Mouse (Mus musculus): ENCODE measurements around the gene Cacna1e. TPM values are rescaled to one million over a fixed set of nuclear protein-coding genes. Genes with fewer than 3 reads are reported as not detected.

Gene Cacna1e
- 0.12 and 0.47 TPM in 2 replicates for polyA plus RNA-seq (2014; fragmentation: Nextera tagmentation; extraction: Ambion mirVana)

GRCm38 (mm10) chr1:154884275-154885206, at the start of gene Cacna1e:
Gene Cacna1e, minus strand, starts transcription at chr1:154884501.
- WGBS, result 11% methylated on average over 31 of the region's 31 CpGs
- Histone ChIP-seq H3K27ac (ENCODE audit: low read depth, low read length) (no peak within 1 kb of the TSS), H3K27me3 (replicated peaks; ENCODE audit: control insufficient read depth, insufficient read depth, low read length) (peaks cover 26% of the 10 kb centered on the region), H3K9ac (ENCODE audit: low read depth, low read length) (no peak within 1 kb of the TSS), H3K4me1 (replicated peaks; ENCODE audit: control insufficient read depth, insufficient read depth, low read length) (no peaks in the 10 kb centered on the region), H3K36me3 (ENCODE audit: control insufficient read depth, insufficient read depth, low read length) (no peaks in the 10 kb centered on the region), H3K9me3 (ENCODE audit: control insufficient read depth, low read length) (no peaks in the 10 kb centered on the region), H3K4me3 (ENCODE audit: low read depth, low read length) (peak within 1 kb of the TSS; percentile 44), H3K4me2 (peak within 1 kb of the TSS; percentile 64)
- ATAC-seq (replicated peaks; ENCODE audit: low FRiP score) (no peak), DNase-seq (ENCODE audit: low spot score) (peak; percentile 31)

GRCm38 (mm10) chr1:154918406-154918805, 34.1 kb upstream of the Cacna1e start:
- Histone ChIP-seq H3K9ac (ENCODE audit: low read depth, low read length) (no peak overlapping the region), H3K9me3 (ENCODE audit: control insufficient read depth, low read length) (no peaks in the 10 kb centered on the region), H3K4me3 (ENCODE audit: low read depth, low read length) (no peak overlapping the region), H3K4me1 (replicated peaks; ENCODE audit: control insufficient read depth, insufficient read depth, low read length) (no peaks in the 10 kb centered on the region), H3K27me3 (replicated peaks; ENCODE audit: control insufficient read depth, insufficient read depth, low read length) (no peaks in the 10 kb centered on the region), H3K4me2 (no peak overlapping the region), H3K27ac (ENCODE audit: low read depth, low read length) (no peak overlapping the region), H3K36me3 (ENCODE audit: control insufficient read depth, insufficient read depth, low read length) (no peaks in the 10 kb centered on the region)
- ATAC-seq (replicated peaks; ENCODE audit: low FRiP score) (no peak), DNase-seq (ENCODE audit: low spot score) (no peak)
- 68% methylated on average over 2 of the region's 2 CpGs for WGBS

GRCm38 (mm10) chr1:154917438-154917837, 33.1 kb upstream of the Cacna1e start:
- 73% methylated on average over 6 of the region's 6 CpGs for WGBS
- Histone ChIP-seq H3K4me3 (ENCODE audit: low read depth, low read length) (no peak overlapping the region), H3K4me1 (replicated peaks; ENCODE audit: control insufficient read depth, insufficient read depth, low read length) (no peaks in the 10 kb centered on the region), H3K9me3 (ENCODE audit: control insufficient read depth, low read length) (no peaks in the 10 kb centered on the region), H3K9ac (ENCODE audit: low read depth, low read length) (no peak overlapping the region), H3K4me2 (no peak overlapping the region), H3K36me3 (ENCODE audit: control insufficient read depth, insufficient read depth, low read length) (no peaks in the 10 kb centered on the region), H3K27me3 (replicated peaks; ENCODE audit: control insufficient read depth, insufficient read depth, low read length) (no peaks in the 10 kb centered on the region), H3K27ac (ENCODE audit: low read depth, low read length) (no peak overlapping the region)
- DNase-seq (ENCODE audit: low spot score) (no peak), ATAC-seq (replicated peaks; ENCODE audit: low FRiP score) (no peak)

- Histone ChIP-seq H3K36me3 (ENCODE audit: control insufficient read depth, insufficient read depth, low read length) (no peaks in the 10 kb centered on the region), H3K4me1 (replicated peaks; ENCODE audit: control insufficient read depth, insufficient read depth, low read length) (no peaks in the 10 kb centered on the region), H3K27me3 (replicated peaks; ENCODE audit: control insufficient read depth, insufficient read depth, low read length) (no peaks in the 10 kb centered on the region), H3K9ac (ENCODE audit: low read depth, low read length) (no peak overlapping the region), H3K4me3 (ENCODE audit: low read depth, low read length) (no peak overlapping the region), H3K27ac (ENCODE audit: low read depth, low read length) (no peak overlapping the region), H3K9me3 (ENCODE audit: control insufficient read depth, low read length) (no peaks in the 10 kb centered on the region), H3K4me2 (no peak overlapping the region)
- 59% methylated on average over 2 of the region's 2 CpGs for WGBS
- DNase-seq (ENCODE audit: low spot score) (no peak), ATAC-seq (replicated peaks; ENCODE audit: low FRiP score) (no peak)
Observed at GRCm38 (mm10) chr1:154909554-154909953, 25.3 kb upstream of the Cacna1e start.

GRCm38 (mm10) chr1:154897390-154897789, 13.1 kb upstream of the Cacna1e start:
- Histone ChIP-seq H3K9me3 (ENCODE audit: control insufficient read depth, low read length) (no peaks in the 10 kb centered on the region), H3K9ac (ENCODE audit: low read depth, low read length) (no peak overlapping the region), H3K36me3 (ENCODE audit: control insufficient read depth, insufficient read depth, low read length) (no peaks in the 10 kb centered on the region), H3K27me3 (replicated peaks; ENCODE audit: control insufficient read depth, insufficient read depth, low read length) (no peaks in the 10 kb centered on the region), H3K4me2 (no peak overlapping the region), H3K27ac (ENCODE audit: low read depth, low read length) (no peak overlapping the region), H3K4me3 (ENCODE audit: low read depth, low read length) (no peak overlapping the region), H3K4me1 (replicated peaks; ENCODE audit: control insufficient read depth, insufficient read depth, low read length) (no peaks in the 10 kb centered on the region)
- WGBS, result 79% methylated on average over 2 of the region's 2 CpGs
- no peak for ATAC-seq (replicated peaks; ENCODE audit: low FRiP score)
- no peak for DNase-seq (ENCODE audit: low spot score)

- Histone ChIP-seq H3K27me3 (replicated peaks; ENCODE audit: control insufficient read depth, insufficient read depth, low read length) (peaks cover 3% of the 10 kb centered on the region), H3K4me1 (replicated peaks; ENCODE audit: control insufficient read depth, insufficient read depth, low read length) (no peaks in the 10 kb centered on the region), H3K9ac (ENCODE audit: low read depth, low read length) (no peak overlapping the region), H3K4me3 (ENCODE audit: low read depth, low read length) (no peak overlapping the region), H3K9me3 (ENCODE audit: control insufficient read depth, low read length) (no peaks in the 10 kb centered on the region), H3K36me3 (ENCODE audit: control insufficient read depth, insufficient read depth, low read length) (no peaks in the 10 kb centered on the region), H3K27ac (ENCODE audit: low read depth, low read length) (no peak overlapping the region), H3K4me2 (no peak overlapping the region)
- ATAC-seq (replicated peaks; ENCODE audit: low FRiP score), result no peak
- no peak for DNase-seq (ENCODE audit: low spot score)
- 75% methylated on average over 5 of the region's 5 CpGs for WGBS
Observed at GRCm38 (mm10) chr1:154890244-154890643, 5.9 kb upstream of the Cacna1e start.

- ATAC-seq (replicated peaks; ENCODE audit: low FRiP score) (no peak), DNase-seq (ENCODE audit: low spot score) (no peak)
- Histone ChIP-seq H3K4me1 (replicated peaks; ENCODE audit: control insufficient read depth, insufficient read depth, low read length) (no peaks in the 10 kb centered on the region), H3K4me3 (ENCODE audit: low read depth, low read length) (no peak overlapping the region), H3K27me3 (replicated peaks; ENCODE audit: control insufficient read depth, insufficient read depth, low read length) (peaks cover 18% of the 10 kb centered on the region), H3K9ac (ENCODE audit: low read depth, low read length) (no peak overlapping the region), H3K27ac (ENCODE audit: low read depth, low read length) (no peak overlapping the region), H3K4me2 (no peak overlapping the region), H3K9me3 (ENCODE audit: control insufficient read depth, low read length) (no peaks in the 10 kb centered on the region), H3K36me3 (ENCODE audit: control insufficient read depth, insufficient read depth, low read length) (no peaks in the 10 kb centered on the region)
- 80% methylated on average over 5 of the region's 5 CpGs for WGBS
Observed at GRCm38 (mm10) chr1:154888495-154888894, 4.2 kb upstream of the Cacna1e start.

GRCm38 (mm10) chr1:154888018-154888417, 3.7 kb upstream of the Cacna1e start:
- H3K4me3 ChIP-seq (ENCODE audit: low read depth, low read length), result no peak overlapping the region
- no peak overlapping the region for H3K9ac ChIP-seq (ENCODE audit: low read depth, low read length)
- no peaks in the 10 kb centered on the region for H3K36me3 ChIP-seq (ENCODE audit: control insufficient read depth, insufficient read depth, low read length)
- H3K27ac ChIP-seq (ENCODE audit: low read depth, low read length), result no peak overlapping the region
- no peaks in the 10 kb centered on the region for H3K9me3 ChIP-seq (ENCODE audit: control insufficient read depth, low read length)
- DNase-seq (ENCODE audit: low spot score), result no peak
- H3K4me1 ChIP-seq (replicated peaks; ENCODE audit: control insufficient read depth, insufficient read depth, low read length), result no peaks in the 10 kb centered on the region
- H3K27me3 ChIP-seq (replicated peaks; ENCODE audit: control insufficient read depth, insufficient read depth, low read length), result peaks cover 23% of the 10 kb centered on the region
- WGBS, result 68% methylated on average over 5 of the region's 5 CpGs
- H3K4me2 ChIP-seq, result no peak overlapping the region
- ATAC-seq (replicated peaks; ENCODE audit: low FRiP score), result no peak

DNA sequence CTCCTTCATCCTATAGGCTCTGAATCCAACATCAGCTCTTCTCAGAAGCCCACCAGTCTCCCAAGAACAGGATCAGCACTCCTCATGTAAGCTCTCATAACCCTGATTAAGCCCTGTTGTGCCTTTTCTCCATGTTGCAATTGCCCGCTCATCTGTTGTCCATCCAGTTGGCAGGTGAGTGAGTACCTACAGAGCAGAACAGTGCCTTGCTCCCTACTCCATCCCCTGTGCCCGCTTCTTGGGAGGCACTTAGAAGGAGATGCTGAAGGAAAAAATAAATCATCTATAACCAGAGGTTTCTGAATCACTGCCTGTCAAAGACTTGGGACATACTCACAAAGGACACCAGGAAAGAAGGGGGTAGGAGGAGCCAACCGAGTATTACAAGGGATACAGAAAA, 3.2 kb upstream of the Cacna1e start:
- no peaks in the 10 kb centered on the region for H3K36me3 ChIP-seq (ENCODE audit: control insufficient read depth, insufficient read depth, low read length)
- H3K27ac ChIP-seq (ENCODE audit: low read depth, low read length), result no peak overlapping the region
- peaks cover 26% of the 10 kb centered on the region for H3K27me3 ChIP-seq (replicated peaks; ENCODE audit: control insufficient read depth, insufficient read depth, low read length)
- DNase-seq (ENCODE audit: low spot score) (no peak), ATAC-seq (replicated peaks; ENCODE audit: low FRiP score) (no peak)
- no peaks in the 10 kb centered on the region for H3K4me1 ChIP-seq (replicated peaks; ENCODE audit: control insufficient read depth, insufficient read depth, low read length)
- H3K4me2 ChIP-seq, result no peak overlapping the region
- no peak overlapping the region for H3K4me3 ChIP-seq (ENCODE audit: low read depth, low read length)
- no peaks in the 10 kb centered on the region for H3K9me3 ChIP-seq (ENCODE audit: control insufficient read depth, low read length)
- 82% methylated on average over 3 of the region's 3 CpGs for WGBS
- no peak overlapping the region for H3K9ac ChIP-seq (ENCODE audit: low read depth, low read length)

All from liver, embryonic 11.5 days (tissue).